Mouse (Mus musculus): ENCODE measurements around the gene Inpp4b. TPM values are rescaled to one million over a fixed set of nuclear protein-coding genes. Genes with fewer than 3 reads are reported as not detected.

Inpp4b gene
- polyA plus RNA-seq, 1 experiment = not detected

GRCm38 (mm10) chr8:81489894-81490661 lies 147.7 kb downstream of the Inpp4b start:
- Histone ChIP-seq H3K4me3 (ENCODE audit: insufficient read depth, low read depth, low read length) (no peak overlapping the region), H3K27ac (ENCODE audit: insufficient read depth, low read depth, low read length) (no peak overlapping the region), H3K4me1 (ENCODE audit: control insufficient read depth, insufficient read depth, low read length) (no peaks in the 10 kb centered on the region)
- WGBS = 98% methylated on average over 2 of the region's 2 CpGs
- TF ChIP-seq CTCF (IDR thresholded peaks at IDR 0.05; ENCODE audit: insufficient read depth, low read depth, low read length) (no peak), POLR2A (IDR thresholded peaks at IDR 0.05; ENCODE audit: insufficient read depth, low read depth, low read length) (no peak)

- Histone ChIP-seq H3K27ac (ENCODE audit: insufficient read depth, low read depth, low read length) (no peak overlapping the region), H3K4me1 (ENCODE audit: control insufficient read depth, insufficient read depth, low read length) (no peaks in the 10 kb centered on the region), H3K4me3 (ENCODE audit: insufficient read depth, low read depth, low read length) (no peak overlapping the region)
- no peak for TF ChIP-seq POLR2A (IDR thresholded peaks at IDR 0.05; ENCODE audit: insufficient read depth, low read depth, low read length)
- TF ChIP-seq CTCF (IDR thresholded peaks at IDR 0.05; ENCODE audit: insufficient read depth, low read depth, low read length) = no peak
- 77% methylated on average over 2 of the region's 2 CpGs for WGBS
These were observed 148.8 kb downstream of the Inpp4b start for GRCm38 (mm10) chr8:81491097-81491705.

- no peaks in the 10 kb centered on the region for H3K4me1 ChIP-seq (ENCODE audit: control insufficient read depth, insufficient read depth, low read length)
- H3K27ac ChIP-seq (ENCODE audit: insufficient read depth, low read depth, low read length) = no peak overlapping the region
- no peak overlapping the region for H3K4me3 ChIP-seq (ENCODE audit: insufficient read depth, low read depth, low read length)
- no peak for TF ChIP-seq CTCF (IDR thresholded peaks at IDR 0.05; ENCODE audit: insufficient read depth, low read depth, low read length)
- no peak for TF ChIP-seq POLR2A (IDR thresholded peaks at IDR 0.05; ENCODE audit: insufficient read depth, low read depth, low read length)
- WGBS = 89% methylated on average over 3 of the region's 3 CpGs
These were observed 149.4 kb downstream of the Inpp4b start for GRCm38 (mm10) chr8:81491706-81492204.

- 95% methylated on average over 2 of the region's 2 CpGs for WGBS
- H3K27ac ChIP-seq (ENCODE audit: insufficient read depth, low read depth, low read length) = no peak overlapping the region
- no peak overlapping the region for H3K4me3 ChIP-seq (ENCODE audit: insufficient read depth, low read depth, low read length)
- TF ChIP-seq POLR2A (IDR thresholded peaks at IDR 0.05; ENCODE audit: insufficient read depth, low read depth, low read length) (no peak), CTCF (IDR thresholded peaks at IDR 0.05; ENCODE audit: insufficient read depth, low read depth, low read length) (no peak)
- no peaks in the 10 kb centered on the region for H3K4me1 ChIP-seq (ENCODE audit: control insufficient read depth, insufficient read depth, low read length)
These were observed 152.5 kb downstream of the Inpp4b start for GRCm38 (mm10) chr8:81494823-81495222.

GRCm38 (mm10) chr8:81497646-81498045 lies 155.3 kb downstream of the Inpp4b start:
- Histone ChIP-seq H3K4me1 (ENCODE audit: control insufficient read depth, insufficient read depth, low read length) (no peaks in the 10 kb centered on the region), H3K27ac (ENCODE audit: insufficient read depth, low read depth, low read length) (no peak overlapping the region), H3K4me3 (ENCODE audit: insufficient read depth, low read depth, low read length) (no peak overlapping the region)
- 88% methylated on average over 2 of the region's 2 CpGs for WGBS
- TF ChIP-seq CTCF (IDR thresholded peaks at IDR 0.05; ENCODE audit: insufficient read depth, low read depth, low read length) (no peak), POLR2A (IDR thresholded peaks at IDR 0.05; ENCODE audit: insufficient read depth, low read depth, low read length) (no peak)

- no peaks in the 10 kb centered on the region for H3K4me1 ChIP-seq (ENCODE audit: control insufficient read depth, insufficient read depth, low read length)
- 85% methylated on average over 2 of the region's 2 CpGs for WGBS
- no peak overlapping the region for H3K27ac ChIP-seq (ENCODE audit: insufficient read depth, low read depth, low read length)
- TF ChIP-seq CTCF (IDR thresholded peaks at IDR 0.05; ENCODE audit: insufficient read depth, low read depth, low read length) (no peak), POLR2A (IDR thresholded peaks at IDR 0.05; ENCODE audit: insufficient read depth, low read depth, low read length) (no peak)
- no peak overlapping the region for H3K4me3 ChIP-seq (ENCODE audit: insufficient read depth, low read depth, low read length)
These were observed 159.9 kb downstream of the Inpp4b start for GRCm38 (mm10) chr8:81502216-81502615.

DNA sequence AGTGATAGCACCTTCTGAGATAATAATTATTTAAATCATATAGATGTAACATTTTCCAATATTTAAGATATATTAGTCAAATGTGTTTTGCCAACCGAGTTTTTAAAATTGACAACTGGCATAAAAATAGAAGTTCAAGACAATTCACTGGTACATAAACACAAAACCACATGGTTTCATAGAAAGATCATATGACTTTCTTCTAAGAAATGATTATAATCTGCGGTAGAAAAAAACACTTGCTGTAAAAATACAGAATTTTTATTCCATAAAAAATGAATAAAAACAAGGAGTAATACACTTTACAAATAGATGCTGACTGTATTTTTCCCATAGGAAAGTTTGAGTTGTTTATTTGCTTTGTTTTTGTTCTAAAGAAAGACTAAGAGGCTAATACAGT lies 160.6 kb downstream of the Inpp4b start:
- no peak overlapping the region for H3K27ac ChIP-seq (ENCODE audit: insufficient read depth, low read depth, low read length)
- no peaks in the 10 kb centered on the region for H3K4me1 ChIP-seq (ENCODE audit: control insufficient read depth, insufficient read depth, low read length)
- H3K4me3 ChIP-seq (ENCODE audit: insufficient read depth, low read depth, low read length) = no peak overlapping the region
- 91% methylated on average over 2 of the region's 2 CpGs for WGBS
- TF ChIP-seq CTCF (IDR thresholded peaks at IDR 0.05; ENCODE audit: insufficient read depth, low read depth, low read length) = no peak
- TF ChIP-seq POLR2A (IDR thresholded peaks at IDR 0.05; ENCODE audit: insufficient read depth, low read depth, low read length) = no peak

GRCm38 (mm10) chr8:81512826-81513225 lies 170.5 kb downstream of the Inpp4b start:
- H3K27ac ChIP-seq (ENCODE audit: insufficient read depth, low read depth, low read length) = no peak overlapping the region
- H3K4me3 ChIP-seq (ENCODE audit: insufficient read depth, low read depth, low read length) = no peak overlapping the region
- no peak for TF ChIP-seq CTCF (IDR thresholded peaks at IDR 0.05; ENCODE audit: insufficient read depth, low read depth, low read length)
- TF ChIP-seq POLR2A (IDR thresholded peaks at IDR 0.05; ENCODE audit: insufficient read depth, low read depth, low read length) = no peak
- no peaks in the 10 kb centered on the region for H3K4me1 ChIP-seq (ENCODE audit: control insufficient read depth, insufficient read depth, low read length)

GRCm38 (mm10) chr8:81514425-81514824 lies 172.1 kb downstream of the Inpp4b start:
- no peak overlapping the region for H3K4me3 ChIP-seq (ENCODE audit: insufficient read depth, low read depth, low read length)
- H3K27ac ChIP-seq (ENCODE audit: insufficient read depth, low read depth, low read length) = no peak overlapping the region
- H3K4me1 ChIP-seq (ENCODE audit: control insufficient read depth, insufficient read depth, low read length) = no peaks in the 10 kb centered on the region
- TF ChIP-seq CTCF (IDR thresholded peaks at IDR 0.05; ENCODE audit: insufficient read depth, low read depth, low read length) (no peak), POLR2A (IDR thresholded peaks at IDR 0.05; ENCODE audit: insufficient read depth, low read depth, low read length) (no peak)

Data from olfactory bulb, adult 2 months (tissue).